Mouse (Mus musculus): ENCODE measurements at regions not wholly inside any gene's neighbourhood (a gene's known extent, or its start where the extent isn't known, plus 50 kb on each side); places are given as distances from the start of the nearest gene placed in this dataset.

DNA sequence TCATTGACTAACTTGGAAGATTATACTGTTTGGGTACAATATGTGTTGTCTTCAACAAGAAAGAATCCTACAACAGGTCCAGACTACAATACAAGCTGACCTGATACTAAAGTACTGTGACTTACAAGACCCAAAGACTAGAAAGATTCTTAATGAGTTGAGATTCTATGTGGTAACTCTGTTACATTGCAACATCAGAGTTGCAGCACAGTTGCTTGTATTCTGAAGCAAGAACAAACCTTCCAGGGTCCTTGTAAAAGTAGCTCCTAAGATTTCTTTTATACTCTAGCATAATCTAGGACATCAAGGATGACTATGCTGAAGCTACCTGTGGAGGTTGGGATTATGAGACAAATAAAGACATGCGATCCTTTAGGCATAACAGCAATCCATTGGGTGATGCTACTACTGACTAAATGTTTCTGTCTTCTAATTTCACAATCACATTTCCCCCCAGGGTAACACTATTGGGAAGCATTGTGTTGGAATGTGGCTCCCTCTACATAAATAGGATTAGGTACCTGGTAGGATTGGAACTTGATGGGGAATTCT lies 194.6 kb upstream of the Tank start:
- Histone ChIP-seq H3K4me2 (replicated peaks; ENCODE audit: low read depth, low read length) (no peak overlapping the region), H3K4me1 (ENCODE audit: insufficient read depth, low read length) (no peaks in the 10 kb centered on the region), H3K9ac (replicated peaks; ENCODE audit: low read length) (no peak overlapping the region), H3K36me3 (ENCODE audit: insufficient read depth, low read length) (no peaks in the 10 kb centered on the region), H3K9me3 (ENCODE audit: low read length) (no peaks in the 10 kb centered on the region), H3K27ac (ENCODE audit: low read length) (no peak overlapping the region), H3K4me3 (ENCODE audit: low read length) (no peak overlapping the region), H3K27me3 (ENCODE audit: insufficient read depth, low read length) (no peaks in the 10 kb centered on the region)
- WGBS: 97% methylated on average over 1 of the region's 1 CpGs
- ATAC-seq (ENCODE audit: low FRiP score, low TSS enrichment): no peak

DNA sequence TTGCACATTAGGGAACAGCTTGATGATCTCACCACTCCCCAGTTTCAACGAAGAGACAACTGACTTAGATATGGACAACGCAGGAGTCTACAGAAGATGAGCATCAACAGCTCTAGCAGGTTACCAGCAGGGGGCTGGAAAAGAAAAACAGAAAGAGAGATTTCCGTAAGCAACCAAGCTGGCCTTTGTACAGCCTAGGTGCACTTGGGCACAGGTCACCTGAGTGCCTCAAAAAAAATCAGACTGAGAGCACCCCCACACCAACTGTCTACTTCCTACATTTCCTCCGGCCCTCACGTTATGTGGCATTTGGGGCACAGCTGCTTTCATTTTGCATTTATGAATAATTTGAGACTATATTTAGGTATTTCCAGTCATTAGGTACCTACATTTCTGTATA lies 199.3 kb upstream of the Tank start:
- Histone ChIP-seq H3K27me3 (ENCODE audit: insufficient read depth, low read length) (no peaks in the 10 kb centered on the region), H3K9ac (replicated peaks; ENCODE audit: low read length) (no peak overlapping the region), H3K27ac (ENCODE audit: low read length) (no peak overlapping the region), H3K4me3 (ENCODE audit: low read length) (no peak overlapping the region), H3K9me3 (ENCODE audit: low read length) (no peaks in the 10 kb centered on the region), H3K4me2 (replicated peaks; ENCODE audit: low read depth, low read length) (no peak overlapping the region), H3K4me1 (ENCODE audit: insufficient read depth, low read length) (no peaks in the 10 kb centered on the region), H3K36me3 (ENCODE audit: insufficient read depth, low read length) (no peaks in the 10 kb centered on the region)
- no peak for ATAC-seq (ENCODE audit: low FRiP score, low TSS enrichment)
- WGBS: 78% methylated on average over 5 of the region's 5 CpGs

DNA sequence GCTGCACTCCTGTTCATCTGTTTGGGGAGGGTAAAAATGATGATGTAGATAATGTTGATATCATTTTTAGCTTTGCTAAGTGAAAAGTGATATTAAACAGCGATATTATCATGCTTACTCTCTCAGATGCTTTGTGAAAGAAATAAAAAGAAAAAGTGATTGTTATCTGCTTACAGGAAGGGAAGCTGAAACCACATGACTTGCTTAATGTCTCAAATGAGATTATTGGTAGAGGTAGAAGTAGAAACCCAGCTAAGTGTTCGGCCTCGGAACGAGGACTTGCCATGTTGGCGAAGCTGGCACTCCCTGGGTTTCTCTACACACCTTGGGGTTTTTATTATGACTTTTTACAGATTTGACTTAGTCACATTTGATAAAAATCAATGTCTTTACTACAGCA lies 200.1 kb upstream of the Tank start:
- ATAC-seq (ENCODE audit: low FRiP score, low TSS enrichment): no peak
- WGBS: 90% methylated on average over 5 of the region's 5 CpGs
- no peak overlapping the region for H3K4me3 ChIP-seq (ENCODE audit: low read length)

DNA sequence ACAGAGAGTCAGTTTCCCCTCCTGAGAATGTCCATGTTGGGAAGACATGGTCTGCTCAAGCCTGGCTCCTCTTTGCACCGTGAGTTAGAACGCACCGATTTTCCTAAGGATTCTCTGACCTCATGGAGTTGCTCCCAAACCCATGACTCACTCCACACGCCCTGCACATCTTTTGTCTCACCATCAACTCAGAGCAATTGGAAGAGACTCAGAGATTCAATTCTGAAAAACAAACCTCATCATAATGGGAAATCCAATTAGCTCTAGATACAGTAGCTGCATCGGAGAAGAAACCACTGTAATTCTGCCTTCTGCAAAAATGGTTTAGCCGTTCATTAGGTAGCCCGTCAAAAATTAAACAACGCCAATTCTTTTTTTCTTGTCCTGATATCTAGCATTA lies 200.6 kb upstream of the Tank start:
- Histone ChIP-seq H3K9ac (replicated peaks; ENCODE audit: low read length) (no peak overlapping the region), H3K4me1 (ENCODE audit: insufficient read depth, low read length) (no peaks in the 10 kb centered on the region), H3K36me3 (ENCODE audit: insufficient read depth, low read length) (no peaks in the 10 kb centered on the region), H3K27ac (ENCODE audit: low read length) (no peak overlapping the region), H3K4me2 (replicated peaks; ENCODE audit: low read depth, low read length) (no peak overlapping the region), H3K9me3 (ENCODE audit: low read length) (no peaks in the 10 kb centered on the region), H3K4me3 (ENCODE audit: low read length) (no peak overlapping the region), H3K27me3 (ENCODE audit: insufficient read depth, low read length) (no peaks in the 10 kb centered on the region)
- ATAC-seq (ENCODE audit: low FRiP score, low TSS enrichment): no peak
- WGBS: 88% methylated on average over 8 of the region's 8 CpGs

More for the DNA sequence above, 200.1 kb upstream of the Tank start:
- H3K4me2 ChIP-seq (replicated peaks; ENCODE audit: low read depth, low read length): no peak overlapping the region
- no peak overlapping the region for H3K27ac ChIP-seq (ENCODE audit: low read length)
- no peak overlapping the region for H3K9ac ChIP-seq (replicated peaks; ENCODE audit: low read length)
- no peaks in the 10 kb centered on the region for H3K27me3 ChIP-seq (ENCODE audit: insufficient read depth, low read length)
- H3K9me3 ChIP-seq (ENCODE audit: low read length): no peaks in the 10 kb centered on the region
- no peaks in the 10 kb centered on the region for H3K4me1 ChIP-seq (ENCODE audit: insufficient read depth, low read length)
- no peaks in the 10 kb centered on the region for H3K36me3 ChIP-seq (ENCODE audit: insufficient read depth, low read length)

DNA sequence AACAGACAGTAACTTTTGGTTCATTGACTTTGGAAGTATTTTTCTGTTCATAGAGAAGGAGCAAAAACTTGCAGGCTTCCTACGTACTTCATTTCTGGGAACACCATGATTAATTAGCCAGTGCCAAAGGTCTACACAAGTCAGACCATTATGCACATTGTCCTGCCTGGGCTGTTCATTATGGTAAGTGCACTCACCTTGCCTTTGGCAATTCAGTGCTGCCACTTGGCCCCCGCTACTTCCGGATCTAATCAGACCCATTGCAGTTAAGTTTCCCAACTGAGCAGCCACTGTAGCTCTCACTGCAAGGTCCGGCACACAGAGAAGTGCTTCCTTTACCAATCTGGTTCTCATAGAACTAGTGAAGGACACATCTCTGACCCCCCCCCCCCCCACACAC lies 215.8 kb upstream of the Tank start:
- Histone ChIP-seq H3K4me1 (ENCODE audit: insufficient read depth, low read length) (no peaks in the 10 kb centered on the region), H3K36me3 (ENCODE audit: insufficient read depth, low read length) (no peaks in the 10 kb centered on the region), H3K27ac (ENCODE audit: low read length) (no peak overlapping the region), H3K9ac (replicated peaks; ENCODE audit: low read length) (no peak overlapping the region), H3K4me2 (replicated peaks; ENCODE audit: low read depth, low read length) (no peak overlapping the region), H3K27me3 (ENCODE audit: insufficient read depth, low read length) (no peaks in the 10 kb centered on the region), H3K9me3 (ENCODE audit: low read length) (0 out of 2 replicates have a peak, but pooled peaks cover 3% of the 10 kb centered on the region), H3K4me3 (ENCODE audit: low read length) (no peak overlapping the region)
- whole genome bisulfite sequencing: 57% methylated on average over 4 of the region's 4 CpGs
- no peak for ATAC-seq (ENCODE audit: low FRiP score, low TSS enrichment)

DNA sequence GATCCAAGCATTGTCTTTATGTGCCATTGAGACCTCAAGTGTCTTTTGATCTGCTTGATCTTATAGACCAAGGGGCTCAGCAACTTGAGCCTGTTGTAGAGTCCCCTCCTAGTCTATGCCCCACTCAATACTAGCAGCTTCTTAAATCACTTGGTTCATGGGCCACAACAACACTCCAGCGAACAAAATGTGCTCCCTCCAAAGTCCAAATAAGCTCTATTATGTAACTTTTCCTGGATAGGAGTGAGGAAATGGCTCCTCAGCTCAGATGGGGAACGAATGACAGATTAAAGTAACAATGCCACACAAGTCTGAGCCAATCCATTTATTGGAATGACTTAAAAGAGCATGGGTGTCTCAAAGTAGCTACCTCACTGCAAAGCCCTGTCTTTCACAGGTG lies 217.0 kb upstream of the Tank start:
- H3K4me2 ChIP-seq (replicated peaks; ENCODE audit: low read depth, low read length): no peak overlapping the region
- no peaks in the 10 kb centered on the region for H3K27me3 ChIP-seq (ENCODE audit: insufficient read depth, low read length)
- H3K4me1 ChIP-seq (ENCODE audit: insufficient read depth, low read length): no peaks in the 10 kb centered on the region
- ATAC-seq (ENCODE audit: low FRiP score, low TSS enrichment): no peak
- H3K27ac ChIP-seq (ENCODE audit: low read length): no peak overlapping the region
- WGBS: 83% methylated on average over 2 of the region's 2 CpGs
- H3K4me3 ChIP-seq (ENCODE audit: low read length): no peak overlapping the region
- no peaks in the 10 kb centered on the region for H3K36me3 ChIP-seq (ENCODE audit: insufficient read depth, low read length)
- H3K9ac ChIP-seq (replicated peaks; ENCODE audit: low read length): no peak overlapping the region
- H3K9me3 ChIP-seq (ENCODE audit: low read length): 0 out of 2 replicates have a peak, but pooled peaks cover 3% of the 10 kb centered on the region

DNA sequence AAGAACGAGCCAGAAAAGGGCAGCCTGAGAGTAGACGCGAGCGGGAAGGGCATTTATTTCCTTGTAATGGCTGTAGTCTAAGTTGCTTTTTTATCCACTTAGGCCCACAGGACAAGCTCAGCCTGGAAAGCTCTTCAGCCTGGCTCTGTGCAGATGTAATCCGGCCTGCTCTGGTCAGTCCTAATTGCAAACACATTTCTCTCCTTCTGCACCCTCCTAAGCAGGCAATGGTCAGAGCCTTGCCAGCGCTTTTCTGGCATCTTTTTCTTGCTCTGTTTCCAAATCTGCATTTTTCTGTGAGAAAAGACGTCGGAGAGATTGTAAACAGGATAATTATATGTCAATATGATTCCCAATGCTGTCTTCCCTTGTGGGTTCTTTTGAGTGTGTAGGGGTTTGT lies 224.3 kb upstream of the Tank start:
- 61% methylated on average over 8 of the region's 8 CpGs for WGBS
- Histone ChIP-seq H3K27me3 (ENCODE audit: insufficient read depth, low read length) (no peaks in the 10 kb centered on the region), H3K9me3 (ENCODE audit: low read length) (no peaks in the 10 kb centered on the region), H3K9ac (replicated peaks; ENCODE audit: low read length) (no peak overlapping the region), H3K4me3 (ENCODE audit: low read length) (no peak overlapping the region), H3K4me2 (replicated peaks; ENCODE audit: low read depth, low read length) (no peak overlapping the region), H3K27ac (ENCODE audit: low read length) (no peak overlapping the region), H3K4me1 (ENCODE audit: insufficient read depth, low read length) (no peaks in the 10 kb centered on the region), H3K36me3 (ENCODE audit: insufficient read depth, low read length) (no peaks in the 10 kb centered on the region)
- no peak for ATAC-seq (ENCODE audit: low FRiP score, low TSS enrichment)

DNA sequence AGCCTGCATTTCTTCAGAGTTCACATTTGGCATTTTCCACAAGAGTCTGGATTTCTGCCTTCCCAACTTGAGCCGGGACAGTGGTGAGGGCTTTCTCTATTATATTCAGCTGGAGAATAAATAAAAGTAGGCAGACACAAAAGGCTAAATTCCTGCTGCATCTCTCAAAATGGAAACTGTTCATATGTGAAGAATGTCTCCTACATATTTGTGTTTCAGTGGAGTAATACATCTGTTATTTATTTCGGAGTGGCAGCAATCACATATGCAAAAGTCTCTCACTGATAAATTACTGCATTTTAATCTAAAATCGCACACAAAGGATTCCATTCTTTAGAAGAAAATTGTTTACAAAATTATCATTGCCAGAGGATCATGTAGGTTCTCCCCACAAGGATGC lies 230.9 kb upstream of the Tank start:
- Histone ChIP-seq H3K27ac (ENCODE audit: low read length) (no peak overlapping the region), H3K9ac (replicated peaks; ENCODE audit: low read length) (no peak overlapping the region), H3K4me2 (replicated peaks; ENCODE audit: low read depth, low read length) (no peak overlapping the region), H3K4me1 (ENCODE audit: insufficient read depth, low read length) (peaks cover 15% of the 10 kb centered on the region), H3K9me3 (ENCODE audit: low read length) (no peaks in the 10 kb centered on the region), H3K36me3 (ENCODE audit: insufficient read depth, low read length) (no peaks in the 10 kb centered on the region), H3K4me3 (ENCODE audit: low read length) (no peak overlapping the region), H3K27me3 (ENCODE audit: insufficient read depth, low read length) (no peaks in the 10 kb centered on the region)
- ATAC-seq (ENCODE audit: low FRiP score, low TSS enrichment): no peak
- 90% methylated on average over 3 of the region's 3 CpGs for WGBS

DNA sequence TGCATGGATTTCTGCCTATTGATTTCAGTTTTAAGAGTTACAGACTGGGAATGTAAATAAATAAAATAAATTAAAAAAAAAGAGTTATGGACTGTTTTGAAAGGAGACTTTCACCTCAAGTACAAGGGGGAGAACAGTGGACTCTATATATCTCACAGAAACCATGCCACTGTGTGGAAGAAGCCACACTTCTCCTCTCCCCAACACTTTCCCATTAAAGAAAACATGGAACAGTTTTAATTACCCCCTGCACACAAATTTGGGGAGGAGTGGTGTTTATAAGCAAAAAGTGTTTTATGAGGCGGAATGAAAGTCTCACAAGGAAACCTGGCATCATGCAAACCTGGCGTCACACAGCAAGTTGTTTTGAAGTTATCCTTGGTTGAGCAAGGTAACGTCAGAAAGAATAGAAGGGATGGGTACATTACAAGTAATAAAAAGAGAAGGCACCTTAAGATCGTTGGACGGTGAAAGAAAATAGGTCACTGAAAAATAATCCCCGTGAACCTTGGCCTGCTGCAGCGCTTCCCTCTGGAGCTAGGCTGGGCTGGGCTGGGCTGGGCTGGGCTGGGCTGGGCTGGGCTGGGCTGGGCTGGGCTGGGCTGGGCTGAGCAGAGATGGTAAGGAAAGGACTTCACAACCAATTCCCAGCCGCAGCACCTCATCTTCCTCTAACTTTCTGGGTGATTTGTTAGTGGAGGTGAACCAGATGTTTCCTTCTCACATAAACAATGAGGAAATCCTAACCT lies 232.2 kb upstream of the Tank start:
- Histone ChIP-seq H3K36me3 (ENCODE audit: insufficient read depth, low read length) (no peaks in the 10 kb centered on the region), H3K4me3 (ENCODE audit: low read length) (no peak overlapping the region), H3K4me1 (ENCODE audit: insufficient read depth, low read length) (peaks cover 15% of the 10 kb centered on the region), H3K27ac (ENCODE audit: low read length) (no peak overlapping the region), H3K27me3 (ENCODE audit: insufficient read depth, low read length) (no peaks in the 10 kb centered on the region), H3K4me2 (replicated peaks; ENCODE audit: low read depth, low read length) (no peak overlapping the region), H3K9me3 (ENCODE audit: low read length) (no peaks in the 10 kb centered on the region), H3K9ac (replicated peaks; ENCODE audit: low read length) (no peak overlapping the region)
- 27% methylated on average over 8 of the region's 8 CpGs for WGBS
- ATAC-seq (ENCODE audit: low FRiP score, low TSS enrichment): peak; percentile 90

DNA sequence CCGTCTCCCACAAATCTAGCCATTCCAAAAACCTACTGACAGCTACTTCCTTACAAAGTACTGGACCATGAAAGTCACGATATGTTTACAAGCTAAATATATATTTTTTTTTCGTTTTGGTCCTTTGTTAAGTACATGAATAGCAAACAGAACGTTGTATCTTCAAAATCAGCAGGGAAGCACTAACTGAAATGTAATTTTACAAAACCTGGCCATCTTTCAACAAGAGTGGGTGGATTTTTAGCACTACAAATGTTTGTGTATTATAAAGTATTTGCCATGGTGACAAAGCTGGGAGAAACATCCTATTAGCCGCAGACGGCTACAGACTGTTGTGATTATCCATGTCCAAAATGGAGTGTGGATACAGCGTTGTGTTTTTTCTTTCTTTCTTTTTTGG lies 233.1 kb upstream of the Tank start:
- H3K9ac ChIP-seq (replicated peaks; ENCODE audit: low read length): no peak overlapping the region
- no peaks in the 10 kb centered on the region for H3K27me3 ChIP-seq (ENCODE audit: insufficient read depth, low read length)
- 52% methylated on average over 7 of the region's 7 CpGs for WGBS
- H3K4me3 ChIP-seq (ENCODE audit: low read length): no peak overlapping the region; the same call in 1 of the 2 replicates
- H3K4me1 ChIP-seq (ENCODE audit: insufficient read depth, low read length): peaks cover 15% of the 10 kb centered on the region
- no peak overlapping the region for H3K27ac ChIP-seq (ENCODE audit: low read length)
- H3K36me3 ChIP-seq (ENCODE audit: insufficient read depth, low read length): no peaks in the 10 kb centered on the region
- H3K9me3 ChIP-seq (ENCODE audit: low read length): no peaks in the 10 kb centered on the region
- no peak for ATAC-seq (ENCODE audit: low FRiP score, low TSS enrichment)
- peak overlapping the region; percentile 28 for H3K4me2 ChIP-seq (replicated peaks; ENCODE audit: low read depth, low read length)

Data from kidney, embryonic 16.5 days (tissue).